Mouse (Mus musculus) E14TG2a.4 (cell line): Measurements from ENCODE around the gene Tbx4.

Source experiments
- CTCF ChIP-seq: conservative IDR thresholded peaks from 2 replicates; pipeline ENCODE4 v1.5.1; 2014; ENCODE audit warnings: low read length
- POU5F1 ChIP-seq: IDR thresholded peaks from 2 replicates; pipeline ENCODE4 v1.6.1; 2014; ENCODE audit warnings: low read length, borderline replicate concordance

- TF ChIP-seq CTCF (no peak), POU5F1 (no peak)
These were observed 3.0 kb downstream of the Tbx4 start for GRCm38 (mm10) chr11:85889056-85889729.
